Comparison of ENCODE assay signal across 11 mouse cellular contexts in genomic region chr12:80018086-80018485, GRCm38 (mm10).
DNase-seq lines count a peak whose midpoint lies in the region; ATAC-seq and TF ChIP-seq lines count a peak whose summit lies in the region.
"Had no signal": no experiment of that assay in that cellular context is flagged by ENCODE, and none has a peak within 500 bp of the region (broad histone marks: within the 10 kb centered on the region; RNA-seq: fewer than 3 reads in every experiment).

No protein-coding gene starts in this region.

- H3K4me2 ChIP-seq in forebrain, embryonic 16.5 days (ENCODE audit: low read length) = no peak overlapping the region
- no peak overlapping the region for H3K4me2 ChIP-seq in kidney, embryonic 15.5 days
- H3K4me2 ChIP-seq in stomach, embryonic 16.5 days (ENCODE audit: low read depth, low read length) = no peak overlapping the region
- no peak overlapping the region for H3K4me2 ChIP-seq in neural tube, embryonic 15.5 days

- DNase-seq in forebrain, embryonic 10.5 days (ENCODE audit: extremely low spot score, low spot score) = no peak
- no peak for DNase-seq in kidney, adult 2 months
- DNase-seq in lung, adult 2 months = peak; percentile 45
- DNase-seq: cerebellum, adult 18-20 months; embryo, embryonic 11 days; left cerebral cortex, postnatal 4 days had no signal

- no peak overlapping the region for H3K4me3 ChIP-seq in forebrain, embryonic 10.5 days
- no peak overlapping the region for H3K4me3 ChIP-seq in forebrain, embryonic 16.5 days (replicated peaks; ENCODE audit: low read length)
- H3K4me3 ChIP-seq in kidney, embryonic 15.5 days (replicated peaks) = no peak overlapping the region
- no peak overlapping the region for H3K4me3 ChIP-seq in kidney, adult 2 months (ENCODE audit: insufficient read depth, low read depth, low read length)
- H3K4me3 ChIP-seq in lung, adult 2 months (replicated peaks; ENCODE audit: extremely low read depth, low read depth, low read length) = no peak overlapping the region
- no peak overlapping the region for H3K4me3 ChIP-seq in stomach, embryonic 16.5 days (replicated peaks; ENCODE audit: low read length)
- no peak overlapping the region for H3K4me3 ChIP-seq in neural tube, embryonic 15.5 days (replicated peaks)

- no peaks in the 10 kb centered on the region for H3K9me3 ChIP-seq in forebrain, embryonic 10.5 days
- no peaks in the 10 kb centered on the region for H3K9me3 ChIP-seq in forebrain, embryonic 16.5 days (ENCODE audit: control insufficient read depth, low read length)
- no peaks in the 10 kb centered on the region for H3K9me3 ChIP-seq in kidney, embryonic 15.5 days (replicated peaks)
- no peaks in the 10 kb centered on the region for H3K9me3 ChIP-seq in stomach, embryonic 16.5 days (replicated peaks; ENCODE audit: control insufficient read depth, low read length)
- H3K9me3 ChIP-seq in neural tube, embryonic 15.5 days (replicated peaks) = no peaks in the 10 kb centered on the region

- ATAC-seq in forebrain, embryonic 16.5 days = no peak
- ATAC-seq in kidney, embryonic 15.5 days (replicated peaks; ENCODE audit: low FRiP score) = no peak
- no peak for ATAC-seq in stomach, embryonic 16.5 days (ENCODE audit: insufficient read depth, low FRiP score)
- ATAC-seq in activated CD4-positive, CD25-positive, alpha-beta regulatory T cell, adult 4 months = no peak
- ATAC-seq in neural tube, embryonic 15.5 days (ENCODE audit: low FRiP score) = no peak

- no peak overlapping the region for H3K9ac ChIP-seq in forebrain, embryonic 16.5 days (replicated peaks; ENCODE audit: low read depth, low read length)
- no peak overlapping the region for H3K9ac ChIP-seq in kidney, embryonic 15.5 days
- 0 out of 2 replicates have a peak overlapping the region, but pooled peaks have one; percentile 25 for H3K9ac ChIP-seq in stomach, embryonic 16.5 days (ENCODE audit: low read length)
- H3K9ac ChIP-seq in neural tube, embryonic 15.5 days (replicated peaks) = no peak overlapping the region

- no peaks in the 10 kb centered on the region for H3K27me3 ChIP-seq in forebrain, embryonic 10.5 days (ENCODE audit: poor library complexity, severe bottlenecking)
- H3K27me3 ChIP-seq in forebrain, embryonic 16.5 days (replicated peaks; ENCODE audit: control insufficient read depth, insufficient read depth, low read length) = no peaks in the 10 kb centered on the region
- no peaks in the 10 kb centered on the region for H3K27me3 ChIP-seq in kidney, embryonic 15.5 days
- H3K27me3 ChIP-seq in kidney, adult 2 months (replicated peaks; ENCODE audit: control insufficient read depth, insufficient read depth, low read length) = no peaks in the 10 kb centered on the region
- H3K27me3 ChIP-seq in stomach, embryonic 16.5 days (ENCODE audit: control insufficient read depth, insufficient read depth, low read length) = no peaks in the 10 kb centered on the region
- no peaks in the 10 kb centered on the region for H3K27me3 ChIP-seq in neural tube, embryonic 15.5 days (replicated peaks)

- peaks cover 67% of the 10 kb centered on the region for H3K4me1 ChIP-seq in forebrain, embryonic 10.5 days
- H3K4me1 ChIP-seq in forebrain, embryonic 16.5 days (replicated peaks; ENCODE audit: control insufficient read depth, insufficient read depth, low read length) = peaks cover 35% of the 10 kb centered on the region
- H3K4me1 ChIP-seq in kidney, embryonic 15.5 days = peaks cover 72% of the 10 kb centered on the region
- no peaks in the 10 kb centered on the region for H3K4me1 ChIP-seq in kidney, adult 2 months (ENCODE audit: control insufficient read depth, insufficient read depth, low read length)
- peaks cover 4% of the 10 kb centered on the region; the same call in 1 of the 2 replicates for H3K4me1 ChIP-seq in lung, adult 2 months (ENCODE audit: control insufficient read depth, insufficient read depth, low read length)
- H3K4me1 ChIP-seq in stomach, embryonic 16.5 days (ENCODE audit: control insufficient read depth, insufficient read depth, low read length) = peaks cover 56% of the 10 kb centered on the region
- peaks cover 41% of the 10 kb centered on the region for H3K4me1 ChIP-seq in neural tube, embryonic 15.5 days

- TF ChIP-seq CTCF in kidney, adult 2 months (conservative IDR thresholded peaks at IDR 0.05; ENCODE audit: insufficient read depth, insufficient read length, low read depth, low read length) = no peak
- TF ChIP-seq CTCF in lung, adult 2 months (IDR thresholded peaks at IDR 0.05; ENCODE audit: insufficient read depth, low read length) = no peak

- H3K36me3 ChIP-seq in forebrain, embryonic 10.5 days (replicated peaks) = no peaks in the 10 kb centered on the region
- H3K36me3 ChIP-seq in forebrain, embryonic 16.5 days (ENCODE audit: control insufficient read depth, insufficient read depth) = no peaks in the 10 kb centered on the region
- H3K36me3 ChIP-seq in kidney, embryonic 15.5 days = no peaks in the 10 kb centered on the region
- H3K36me3 ChIP-seq in kidney, adult 2 months (ENCODE audit: control insufficient read depth, insufficient read depth, low read length) = no peaks in the 10 kb centered on the region
- no peaks in the 10 kb centered on the region for H3K36me3 ChIP-seq in stomach, embryonic 16.5 days (ENCODE audit: control insufficient read depth, insufficient read depth, low read length)
- no peaks in the 10 kb centered on the region for H3K36me3 ChIP-seq in neural tube, embryonic 15.5 days

- TF ChIP-seq POLR2A in kidney, adult 2 months (IDR thresholded peaks at IDR 0.05; ENCODE audit: low read depth, low read length) = no peak
- TF ChIP-seq POLR2A in lung, adult 2 months (IDR thresholded peaks at IDR 0.05; ENCODE audit: borderline replicate concordance, extremely low read depth, low read depth, low read length) = no peak

- WGBS in forebrain, embryonic 10.5 days = 90% methylated on average over 8 of the region's 8 CpGs
- 87% methylated on average over 8 of the region's 8 CpGs for WGBS in forebrain, embryonic 16.5 days
- 76% methylated on average over 8 of the region's 8 CpGs for WGBS in kidney, embryonic 15.5 days
- WGBS in kidney, adult 2 months = 81% methylated on average over 8 of the region's 8 CpGs
- 70% methylated on average over 8 of the region's 8 CpGs for WGBS in lung, adult 2 months
- 82% methylated on average over 8 of the region's 8 CpGs for WGBS in stomach, embryonic 16.5 days
- 90% methylated on average over 8 of the region's 8 CpGs for WGBS in neural tube, embryonic 15.5 days

- H3K27ac ChIP-seq in forebrain, embryonic 10.5 days = peak overlapping the region; percentile 90
- no peak overlapping the region for H3K27ac ChIP-seq in forebrain, embryonic 16.5 days (ENCODE audit: low read length)
- H3K27ac ChIP-seq in kidney, embryonic 15.5 days = peak overlapping the region; percentile 77
- H3K27ac ChIP-seq in kidney, adult 2 months (ENCODE audit: insufficient read depth, low read depth, low read length) = no peak overlapping the region
- peak overlapping the region; percentile 76 for H3K27ac ChIP-seq in stomach, embryonic 16.5 days (ENCODE audit: low read length)
- H3K27ac ChIP-seq in neural tube, embryonic 15.5 days (replicated peaks) = no peak overlapping the region

Comparison
In these comparisons a context has a peak if more than half of its experiments do, and no peak if none do; other contexts are left out.
1. H3K27ac ChIP-seq: peak in forebrain, embryonic 10.5 days (single experiment), kidney, embryonic 15.5 days (single experiment) and stomach, embryonic 16.5 days (single experiment); none in forebrain, embryonic 16.5 days (single experiment), kidney, adult 2 months (single experiment) and neural tube, embryonic 15.5 days (single experiment).